Mouse (Mus musculus) embryonic facial prominence, embryonic 12.5 days (tissue): ENCODE data around the gene Calml4. TPM values are rescaled to one million over a fixed set of nuclear protein-coding genes. Genes with fewer than 3 reads are reported as not detected.

Source experiments
- ATAC-seq: fragments of 200-750 bp; cut with Nextera tagmentation; 2 replicates; pipeline ENCODE4 v1.8.0; 2017; ENCODE audit not compliant: insufficient number of reproducible peaks, insufficient read depth, low FRiP score, low TSS enrichment
- H3K27ac ChIP-seq: fragments of 300-500 bp; sonication (generic); 2 replicates; pipeline ENCODE4 v1.5.1; 2016; ENCODE audit warnings: mild to moderate bottlenecking
- H3K27me3 ChIP-seq: fragments of 300-500 bp; sonication (generic); 2 replicates; pipeline ENCODE4 v1.6.1; 2016; ENCODE audit warnings: mild to moderate bottlenecking, moderate library complexity
- H3K36me3 ChIP-seq: fragments of 300-500 bp; sonication (generic); 2 replicates; pipeline ENCODE4 v1.6.1; 2016; ENCODE audit warnings: mild to moderate bottlenecking
- H3K4me1 ChIP-seq: fragments of 300-500 bp; sonication (generic); 2 replicates; pipeline ENCODE4 v1.6.1; 2016
- H3K4me2 ChIP-seq: fragments of 300-500 bp; sonication (generic); replicated peaks from 2 replicates; pipeline ENCODE4 v1.6.1; 2016; ENCODE audit warnings: mild to moderate bottlenecking, moderate library complexity
- H3K4me3 ChIP-seq: fragments of 300-500 bp; sonication (generic); 2 replicates; pipeline ENCODE4 v1.5.1; 2016; ENCODE audit warnings: mild to moderate bottlenecking
- H3K9ac ChIP-seq: fragments of 300-500 bp; sonication (generic); 2 replicates; pipeline ENCODE4 v1.6.1; 2016; ENCODE audit warnings: mild to moderate bottlenecking, moderate library complexity
- H3K9me3 ChIP-seq: fragments of 300-500 bp; sonication (generic); 2 replicates; pipeline ENCODE4 v1.6.1; 2016; ENCODE audit warnings: mild to moderate bottlenecking, moderate library complexity
- WGBS: fragments of 180-500 bp; shearing (Covaris S2); methylation state at CpG from one replicate; pipeline ENCODE4 v1.1.7; 2016; 5-methylcytosine and 5-hydroxymethylcytosine counted together
- polyA plus RNA-seq: library from polyadenylated mRNA; unstranded; fragments of >200 nt; fragmentation: Nextera tagmentation; extraction: Ambion mirVana; gene quantifications from 2 replicates; pipeline ENCODE4 v1.2.1, GENCODE M21; 2016

Calml4 gene
- polyA plus RNA-seq = 3.1 and 4.5 TPM in 2 replicates

- H3K4me1 ChIP-seq = peaks cover 28% of the 10 kb centered on the region
- 0 out of 2 replicates have a peak, but pooled peaks have one; percentile 54 for ATAC-seq
- H3K36me3 ChIP-seq = no peaks in the 10 kb centered on the region
- peak within 1 kb of the TSS; percentile 71; the same call in 1 of the 2 replicates for H3K27ac ChIP-seq
- H3K4me2 ChIP-seq = peak within 1 kb of the TSS; percentile 30
- H3K4me3 ChIP-seq = no peak within 1 kb of the TSS
- no peak within 1 kb of the TSS for H3K9ac ChIP-seq
- 52% methylated on average over 20 of the region's 20 CpGs for WGBS
- H3K9me3 ChIP-seq = no peaks in the 10 kb centered on the region
- H3K27me3 ChIP-seq = no peaks in the 10 kb centered on the region
Observed at GRCm38 (mm10) chr9:62857719-62858261, at the start of gene Calml4. Gene Calml4 (plus strand): TSS chr9:62858080.

GRCm38 (mm10) chr9:62810095-62810494 is 47.8 kb upstream of the Calml4 start:
- peaks cover 16% of the 10 kb centered on the region for H3K4me1 ChIP-seq
- no peaks in the 10 kb centered on the region for H3K36me3 ChIP-seq
- peak overlapping the region; percentile 94 for H3K4me2 ChIP-seq
- peak overlapping the region; percentile 95 for H3K9ac ChIP-seq
- no peaks in the 10 kb centered on the region for H3K27me3 ChIP-seq
- no peaks in the 10 kb centered on the region for H3K9me3 ChIP-seq
- no peak for ATAC-seq
- H3K27ac ChIP-seq = no peak overlapping the region
- H3K4me3 ChIP-seq = peak overlapping the region; percentile 99
- WGBS = 20% methylated on average over 8 of the region's 8 CpGs

- peak; percentile 69 for ATAC-seq
- peak overlapping the region; percentile 96 for H3K27ac ChIP-seq
- H3K4me1 ChIP-seq = peaks cover 16% of the 10 kb centered on the region
- WGBS = under 1% methylated on average over 58 of the region's 58 CpGs
- peak overlapping the region; percentile 99 for H3K4me3 ChIP-seq
- no peaks in the 10 kb centered on the region for H3K9me3 ChIP-seq
- no peaks in the 10 kb centered on the region for H3K27me3 ChIP-seq
- H3K9ac ChIP-seq = peak overlapping the region; percentile 95
- H3K4me2 ChIP-seq = peak overlapping the region; percentile 94
- no peaks in the 10 kb centered on the region for H3K36me3 ChIP-seq
Observed at GRCm38 (mm10) chr9:62810543-62811515, 47.1 kb upstream of the Calml4 start.

- peak; percentile 91 for ATAC-seq
- H3K27ac ChIP-seq = peak within 1 kb of the TSS; percentile 96
- peak within 1 kb of the TSS; percentile 95 for H3K9ac ChIP-seq
- no peaks in the 10 kb centered on the region for H3K27me3 ChIP-seq
- peaks cover 16% of the 10 kb centered on the region for H3K4me1 ChIP-seq
- H3K4me2 ChIP-seq = peak within 1 kb of the TSS; percentile 94
- H3K36me3 ChIP-seq = no peaks in the 10 kb centered on the region
- WGBS = under 1% methylated on average over 63 of the region's 68 CpGs
- H3K4me3 ChIP-seq = peak within 1 kb of the TSS; percentile 99
- H3K9me3 ChIP-seq = no peaks in the 10 kb centered on the region
Observed at GRCm38 (mm10) chr9:62811516-62812121, 46.3 kb upstream of the Calml4 start, which contains the start of gene Fem1b. Gene Fem1b (minus strand): TSS chr9:62811934.

- ATAC-seq = no peak
- Histone ChIP-seq H3K36me3 (no peaks in the 10 kb centered on the region), H3K27me3 (no peaks in the 10 kb centered on the region), H3K9me3 (no peaks in the 10 kb centered on the region), H3K4me1 (peaks cover 16% of the 10 kb centered on the region), H3K4me3 (peak overlapping the region; percentile 99), H3K27ac (peak overlapping the region; percentile 96), H3K9ac (peak overlapping the region; percentile 95), H3K4me2 (peak overlapping the region; percentile 94)
- 13% methylated on average over 14 of the region's 14 CpGs for WGBS
Observed at GRCm38 (mm10) chr9:62812216-62813049, 45.4 kb upstream of the Calml4 start.

GRCm38 (mm10) chr9:62814751-62815150 is 43.1 kb upstream of the Calml4 start:
- H3K36me3 ChIP-seq = no peaks in the 10 kb centered on the region
- H3K9ac ChIP-seq = no peak overlapping the region
- peaks cover 5% of the 10 kb centered on the region for H3K4me1 ChIP-seq
- no peaks in the 10 kb centered on the region for H3K27me3 ChIP-seq
- H3K4me3 ChIP-seq = no peak overlapping the region
- H3K27ac ChIP-seq = no peak overlapping the region
- ATAC-seq = no peak
- no peaks in the 10 kb centered on the region for H3K9me3 ChIP-seq
- no peak overlapping the region for H3K4me2 ChIP-seq
- 85% methylated on average over 2 of the region's 2 CpGs for WGBS

- no peak overlapping the region for H3K4me2 ChIP-seq
- WGBS = 75% methylated on average over 9 of the region's 9 CpGs
- no peaks in the 10 kb centered on the region for H3K27me3 ChIP-seq
- no peak overlapping the region for H3K9ac ChIP-seq
- H3K9me3 ChIP-seq = no peaks in the 10 kb centered on the region
- no peak for ATAC-seq
- H3K36me3 ChIP-seq = no peaks in the 10 kb centered on the region
- H3K4me1 ChIP-seq = peaks cover 5% of the 10 kb centered on the region
- H3K27ac ChIP-seq = no peak overlapping the region
- H3K4me3 ChIP-seq = no peak overlapping the region
Observed at GRCm38 (mm10) chr9:62816323-62817098, 41.4 kb upstream of the Calml4 start.

- Histone ChIP-seq H3K36me3 (no peaks in the 10 kb centered on the region), H3K27ac (no peak overlapping the region), H3K4me1 (peaks cover 4% of the 10 kb centered on the region), H3K9ac (no peak overlapping the region), H3K4me2 (no peak overlapping the region), H3K9me3 (no peaks in the 10 kb centered on the region), H3K4me3 (no peak overlapping the region), H3K27me3 (no peaks in the 10 kb centered on the region)
- WGBS = 64% methylated on average over 12 of the region's 12 CpGs
- no peak for ATAC-seq
Observed at GRCm38 (mm10) chr9:62817099-62817571, 40.7 kb upstream of the Calml4 start.

GRCm38 (mm10) chr9:62817828-62818614 is 39.9 kb upstream of the Calml4 start:
- no peak for ATAC-seq
- no peak overlapping the region for H3K27ac ChIP-seq

GRCm38 (mm10) chr9:62819494-62819893 is 38.4 kb upstream of the Calml4 start:
- H3K27me3 ChIP-seq = no peaks in the 10 kb centered on the region
- H3K4me1 ChIP-seq = no peaks in the 10 kb centered on the region
- H3K4me3 ChIP-seq = no peak overlapping the region
- no peak overlapping the region for H3K27ac ChIP-seq
- H3K9ac ChIP-seq = no peak overlapping the region
- no peaks in the 10 kb centered on the region for H3K36me3 ChIP-seq
- no peak overlapping the region for H3K4me2 ChIP-seq
- H3K9me3 ChIP-seq = no peaks in the 10 kb centered on the region
- WGBS = 74% methylated on average over 3 of the region's 3 CpGs
- ATAC-seq = no peak

More at GRCm38 (mm10) chr9:62817828-62818614, 39.9 kb upstream of the Calml4 start:
- no peak overlapping the region for H3K4me3 ChIP-seq
- H3K27me3 ChIP-seq = no peaks in the 10 kb centered on the region
- H3K4me2 ChIP-seq = no peak overlapping the region
- WGBS = 74% methylated on average over 4 of the region's 4 CpGs
- no peaks in the 10 kb centered on the region for H3K4me1 ChIP-seq
- H3K9ac ChIP-seq = no peak overlapping the region
- H3K9me3 ChIP-seq = no peaks in the 10 kb centered on the region
- H3K36me3 ChIP-seq = no peaks in the 10 kb centered on the region
